Mouse (Mus musculus) olfactory bulb, adult 2 months (tissue): ENCODE data around the gene Insrr. TPM values are rescaled to one million over a fixed set of nuclear protein-coding genes. Genes with fewer than 3 reads are reported as not detected.

ENCODE experiments used
- H3K27ac ChIP-seq: fragments of 200-500 bp; 2 replicates; pipeline ENCODE4 v1.5.1; 2012; ENCODE audit warnings: low read depth, low read length; ENCODE audit not compliant: insufficient read depth
- H3K4me1 ChIP-seq: fragments of 200-500 bp; 2 replicates; pipeline ENCODE4 v1.6.1; 2012; ENCODE audit warnings: low read length; ENCODE audit not compliant: control insufficient read depth, insufficient read depth
- H3K4me3 ChIP-seq: fragments of 200-500 bp; 2 replicates; pipeline ENCODE4 v1.5.1; 2012; ENCODE audit warnings: mild to moderate bottlenecking, low read depth, low read length, moderate library complexity; ENCODE audit not compliant: insufficient read depth
- CTCF ChIP-seq: fragments of 200-500 bp; IDR thresholded peaks from 2 replicates; pipeline ENCODE4 v1.5.1; 2012; ENCODE audit warnings: low read depth, mild to moderate bottlenecking, low read length, moderate library complexity; ENCODE audit not compliant: insufficient read depth
- POLR2A ChIP-seq: fragments of 200-500 bp; IDR thresholded peaks from 2 replicates; pipeline ENCODE4 v1.6.1; 2012; ENCODE audit warnings: mild to moderate bottlenecking, low read depth, low read length, moderate library complexity; ENCODE audit not compliant: insufficient read depth
- WGBS: fragments of 180-500 bp; shearing (Covaris S2); methylation state at CpG from one replicate; pipeline ENCODE4 v1.1.7; 2018; 5-methylcytosine and 5-hydroxymethylcytosine counted together
- polyA plus RNA-seq: library from polyadenylated mRNA; stranded (reverse); fragments of >200 nt; gene quantifications from 2 replicates; pipeline ENCODE4 v1.2.4, GENCODE M21; 2012; ENCODE audit warnings: low replicate concordance; ENCODE audit not compliant: missing spikeins, insufficient read depth, insufficient read length

Insrr gene
- polyA plus RNA-seq, 1 experiment, result not detected

GRCm38 (mm10) chr3:87840858-87841257, 44.1 kb downstream of the Insrr start:
- H3K27ac ChIP-seq, result no peak overlapping the region
- H3K4me3 ChIP-seq, result no peak overlapping the region
- TF ChIP-seq POLR2A (no peak), CTCF (no peak)
- no peaks in the 10 kb centered on the region for H3K4me1 ChIP-seq

- no peak for TF ChIP-seq POLR2A
- TF ChIP-seq CTCF, result no peak
- 79% methylated on average over 4 of the region's 4 CpGs for WGBS
- H3K27ac ChIP-seq, result no peak overlapping the region
- no peaks in the 10 kb centered on the region for H3K4me1 ChIP-seq
- H3K4me3 ChIP-seq, result no peak overlapping the region
Observed at GRCm38 (mm10) chr3:87844981-87845380, 48.2 kb downstream of the Insrr start.

- Histone ChIP-seq H3K4me3 (no peak overlapping the region), H3K4me1 (no peaks in the 10 kb centered on the region), H3K27ac (no peak overlapping the region; the same call in 1 of the 2 replicates)
- TF ChIP-seq CTCF (no peak), POLR2A (no peak)
- 83% methylated on average over 4 of the region's 4 CpGs for WGBS
Observed at GRCm38 (mm10) chr3:87846186-87846585, 49.4 kb downstream of the Insrr start.

DNA sequence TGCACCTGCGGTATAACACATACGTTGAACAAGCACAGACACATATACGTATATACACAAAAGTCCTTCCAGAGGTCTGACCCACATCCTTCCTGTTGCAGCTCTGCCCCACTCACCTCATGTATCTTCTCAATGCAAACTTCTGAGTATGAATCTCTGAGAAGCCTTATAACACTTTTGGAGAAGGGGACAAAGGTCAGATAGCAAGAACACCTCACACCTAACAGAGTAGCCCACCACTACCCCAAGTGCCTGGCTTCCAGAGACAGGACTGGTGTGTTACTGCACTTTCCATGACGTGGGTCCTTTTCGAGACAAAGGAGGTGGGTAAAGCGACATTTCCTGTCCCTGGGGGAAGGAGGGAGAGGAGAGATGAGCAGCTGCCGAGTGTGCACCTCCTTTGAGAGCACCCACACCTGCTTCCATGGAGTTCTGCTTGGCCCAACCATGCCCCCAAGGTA, 49.9 kb downstream of the Insrr start, which contains the start of gene Sh2d2a:
Sh2d2a (plus strand) TSS at position 106 of the 461 bp plus-strand sequence.
- WGBS, result 81% methylated on average over 7 of the region's 7 CpGs
- Histone ChIP-seq H3K27ac (no peak within 1 kb of the TSS; the same call in 1 of the 2 replicates), H3K4me1 (no peaks in the 10 kb centered on the region), H3K4me3 (no peak within 1 kb of the TSS; the same call in 1 of the 2 replicates)
- TF ChIP-seq CTCF (no peak), POLR2A (no peak)

GRCm38 (mm10) chr3:87847680-87848079, 50.9 kb downstream of the Insrr start:
- Histone ChIP-seq H3K27ac (no peak overlapping the region), H3K4me1 (no peaks in the 10 kb centered on the region), H3K4me3 (no peak overlapping the region)
- WGBS, result 84% methylated on average over 5 of the region's 5 CpGs
- TF ChIP-seq POLR2A (no peak), CTCF (no peak)

DNA sequence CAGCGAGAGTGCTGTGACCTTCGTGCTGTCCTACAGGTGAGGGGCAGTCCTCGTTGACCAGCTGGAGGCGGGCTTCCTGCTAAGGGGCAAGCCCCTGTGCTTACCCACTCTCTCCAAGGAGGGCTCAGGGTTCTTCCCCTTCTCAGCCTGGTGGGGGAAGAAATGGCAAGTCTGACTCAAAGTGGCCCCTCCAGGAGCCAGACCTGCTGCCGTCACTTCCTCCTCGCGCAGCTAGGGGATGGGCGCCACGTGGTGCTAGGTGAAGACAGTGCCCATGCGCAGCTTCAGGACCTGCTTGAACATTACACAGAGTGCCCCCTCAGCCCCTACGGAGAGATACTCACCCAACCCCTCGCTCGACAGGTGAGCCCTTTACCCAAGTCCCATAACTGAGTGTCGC, 52.4 kb downstream of the Insrr start:
- Histone ChIP-seq H3K27ac (no peak overlapping the region), H3K4me3 (no peak overlapping the region), H3K4me1 (no peaks in the 10 kb centered on the region)
- WGBS, result 85% methylated on average over 14 of the region's 14 CpGs
- TF ChIP-seq POLR2A (no peak), CTCF (no peak)

DNA sequence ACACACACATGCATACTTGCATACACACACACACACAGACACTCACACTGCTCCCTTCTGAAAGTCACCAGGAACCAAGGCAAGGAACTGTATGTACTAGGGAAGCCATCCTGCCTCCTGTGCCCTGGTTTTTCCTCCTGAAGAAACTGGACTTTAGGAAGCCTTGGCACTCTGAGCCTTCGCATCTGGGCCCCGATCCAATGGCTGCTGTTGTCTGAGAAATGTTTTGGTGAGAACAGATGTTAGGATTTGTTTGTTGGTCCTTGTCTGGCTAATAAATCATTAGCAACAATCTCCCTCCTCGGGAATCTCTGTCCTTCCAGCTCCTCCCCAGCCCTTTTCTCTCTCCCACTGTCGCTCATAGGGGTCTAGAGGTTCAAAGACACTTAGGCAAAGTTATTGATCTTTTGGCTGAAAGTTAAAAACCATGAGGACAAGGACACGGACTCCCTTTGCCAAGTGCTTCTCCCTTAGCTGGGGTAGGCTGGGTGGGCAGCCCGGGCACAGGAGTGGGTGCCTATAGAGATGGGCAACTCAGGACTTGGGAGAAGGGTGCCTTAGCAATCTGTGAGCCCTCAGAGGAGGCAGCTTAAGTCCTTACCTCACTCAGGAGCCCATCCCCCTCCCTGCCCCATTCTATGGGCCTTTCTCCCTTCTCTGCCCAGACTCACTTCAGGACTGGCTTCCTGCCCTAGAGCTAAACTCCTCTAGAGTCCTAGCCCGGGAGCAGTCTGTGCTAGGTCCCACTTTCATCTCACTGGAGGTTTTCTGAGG, 58.2 kb downstream of the Insrr start:
- TF ChIP-seq CTCF (no peak), POLR2A (no peak)
- WGBS, result 41% methylated on average over 7 of the region's 7 CpGs
- Histone ChIP-seq H3K27ac (no peak overlapping the region), H3K4me3 (no peak overlapping the region), H3K4me1 (no peaks in the 10 kb centered on the region)

DNA sequence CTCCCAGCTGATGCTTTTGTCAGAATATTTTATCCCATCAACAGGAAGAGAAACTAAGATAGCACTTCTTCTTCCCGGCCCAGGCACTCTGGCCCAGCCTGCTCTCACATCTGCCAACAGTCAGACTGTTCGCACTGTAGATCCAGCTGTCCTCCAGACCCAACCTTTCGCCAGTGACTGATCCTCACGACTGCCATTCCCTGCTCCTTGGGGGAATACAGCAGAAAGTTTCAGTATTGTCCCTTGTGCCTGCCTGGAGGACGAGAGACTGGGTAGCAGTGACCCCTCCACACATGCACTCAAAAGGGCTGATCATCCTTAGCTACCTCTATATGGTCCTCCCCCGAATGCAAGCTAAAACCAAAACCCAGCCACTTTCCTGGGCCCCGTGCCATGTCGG, 59.2 kb downstream of the Insrr start:
- Histone ChIP-seq H3K4me3 (no peak overlapping the region), H3K27ac (no peak overlapping the region), H3K4me1 (no peaks in the 10 kb centered on the region)
- WGBS, result 88% methylated on average over 8 of the region's 8 CpGs
- TF ChIP-seq POLR2A, result no peak
- TF ChIP-seq CTCF, result no peak

DNA sequence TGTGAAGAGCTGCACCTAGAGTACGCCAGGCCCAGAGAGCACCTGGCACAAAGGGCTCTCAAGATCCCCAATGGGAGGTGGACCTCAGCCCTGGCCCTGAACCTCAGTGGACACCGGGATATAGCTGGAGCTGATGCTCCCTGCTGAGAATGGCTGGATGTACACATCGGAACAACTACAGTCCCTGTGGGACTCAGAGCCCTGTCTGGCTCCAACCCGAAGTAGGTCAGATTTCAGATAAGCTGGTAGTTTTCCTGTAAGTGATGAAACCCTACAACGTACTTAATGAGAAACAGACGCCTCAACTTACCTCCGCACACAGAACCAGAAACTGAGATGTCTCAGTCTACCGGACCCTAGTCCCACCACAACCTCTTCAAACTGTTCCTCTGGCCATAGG, 60.9 kb downstream of the Insrr start:
- Histone ChIP-seq H3K27ac (no peak overlapping the region), H3K4me1 (no peaks in the 10 kb centered on the region), H3K4me3 (no peak overlapping the region)
- TF ChIP-seq CTCF (no peak), POLR2A (no peak)
- WGBS, result 92% methylated on average over 8 of the region's 8 CpGs
